Mouse (Mus musculus) lung, postnatal 0 days (tissue): Measurements from ENCODE around the gene Kcnn3. TPM values are rescaled to one million over a fixed set of nuclear protein-coding genes. Genes with fewer than 3 reads are reported as not detected.

ENCODE experiments used
- ATAC-seq: fragments of 200-750 bp; cut with Nextera tagmentation; 2 replicates; pipeline ENCODE4 v1.8.0; 2017; ENCODE audit warnings: moderate library complexity
- DNase-seq: peaks from one replicate; pipeline ENCODE4 v3.0.0-alpha.2; 2016; ENCODE audit warnings: low spot score
- H3K27ac ChIP-seq: fragments of 300-500 bp; sonication (generic); 2 replicates; pipeline ENCODE4 v1.5.1; 2014; ENCODE audit warnings: antibody characterized with exemption, mild to moderate bottlenecking, low read length, mixed read lengths
- H3K27me3 ChIP-seq: fragments of 300-500 bp; sonication (generic); replicated peaks from 2 replicates; pipeline ENCODE4 v1.6.1; 2014; ENCODE audit warnings: low read length, mixed read lengths; ENCODE audit not compliant: insufficient read depth
- H3K36me3 ChIP-seq: fragments of 300-500 bp; sonication (generic); 2 replicates; pipeline ENCODE4 v1.6.1; 2014; ENCODE audit warnings: low read length, mixed read lengths; ENCODE audit not compliant: insufficient read depth
- H3K4me1 ChIP-seq: fragments of 300-500 bp; sonication (generic); 2 replicates; pipeline ENCODE4 v1.6.1; 2014; ENCODE audit warnings: antibody characterized with exemption, low read depth, low read length, mixed read lengths; ENCODE audit not compliant: insufficient read depth
- H3K4me2 ChIP-seq: fragments of 300-500 bp; sonication (generic); replicated peaks from 2 replicates; pipeline ENCODE4 v1.6.1; 2014; ENCODE audit warnings: low read depth, mild to moderate bottlenecking, low read length, moderate library complexity, mixed read lengths
- H3K4me3 ChIP-seq: fragments of 300-500 bp; sonication (generic); 2 replicates; pipeline ENCODE4 v1.5.1; 2014; ENCODE audit warnings: low read depth, low read length
- H3K9ac ChIP-seq: fragments of 300-500 bp; sonication (generic); replicated peaks from 2 replicates; pipeline ENCODE4 v1.6.1; 2014; ENCODE audit warnings: low read depth, mild to moderate bottlenecking
- H3K9me3 ChIP-seq: fragments of 300-500 bp; sonication (generic); 2 replicates; pipeline ENCODE4 v1.6.1; 2016; ENCODE audit warnings: low read length, mixed read lengths
- CTCF ChIP-seq: IDR thresholded peaks from 2 replicates; pipeline ENCODE4 v1.5.1; 2016; ENCODE audit warnings: antibody characterized with exemption, mild to moderate bottlenecking
- EP300 ChIP-seq: IDR thresholded peaks from 2 replicates; pipeline ENCODE4 v1.6.1; 2016; ENCODE audit warnings: antibody characterized with exemption, mild to moderate bottlenecking, control low read depth
- WGBS: fragments of 180-500 bp; shearing (Covaris S2); extraction: QIAGEN DNeasy Blood & Tissue Kit; methylation state at CpG from one replicate; pipeline ENCODE4 v1.1.7; 2014; 5-methylcytosine and 5-hydroxymethylcytosine counted together
- polyA plus RNA-seq: library from polyadenylated mRNA; unstranded; fragments of >200 nt; fragmentation: Nextera tagmentation; extraction: Ambion mirVana; gene quantifications from 2 replicates; pipeline ENCODE4 v1.2.1, GENCODE M21; 2015

The Kcnn3 gene
- polyA plus RNA-seq, 1 experiment from 2014 or later: 1.0 TPM

GRCm38 (mm10) chr3:89522450-89523128 lies 2.6 kb downstream of the Kcnn3 start:
- no peak overlapping the region for H3K27ac ChIP-seq
- no peak overlapping the region for H3K4me3 ChIP-seq
- DNase-seq: peak; percentile 51
- H3K4me1 ChIP-seq: peaks cover 3% of the 10 kb centered on the region; the same call in 1 of the 2 replicates
- TF ChIP-seq EP300 (no peak), CTCF (no peak)
- H3K9me3 ChIP-seq: no peaks in the 10 kb centered on the region
- WGBS: 34% methylated on average over 6 of the region's 6 CpGs
- H3K4me2 ChIP-seq: no peak overlapping the region; the same call in 1 of the 2 replicates
- 0 out of 2 replicates have a peak, but pooled peaks have one; percentile 8 for ATAC-seq
- peaks cover 9% of the 10 kb centered on the region for H3K27me3 ChIP-seq
- no peaks in the 10 kb centered on the region for H3K36me3 ChIP-seq
- H3K9ac ChIP-seq: no peak overlapping the region

GRCm38 (mm10) chr3:89526298-89527090 lies 6.5 kb downstream of the Kcnn3 start:
- H3K4me1 ChIP-seq: no peaks in the 10 kb centered on the region
- TF ChIP-seq CTCF (no peak), EP300 (peak; percentile 59)
- DNase-seq: peak; percentile 83
- no peak overlapping the region for H3K4me3 ChIP-seq
- H3K4me2 ChIP-seq: no peak overlapping the region
- ATAC-seq: peak; percentile 91
- H3K9ac ChIP-seq: no peak overlapping the region
- no peaks in the 10 kb centered on the region for H3K9me3 ChIP-seq
- WGBS: 28% methylated on average over 17 of the region's 17 CpGs
- no peak overlapping the region for H3K27ac ChIP-seq
- no peaks in the 10 kb centered on the region for H3K36me3 ChIP-seq
- H3K27me3 ChIP-seq: peaks cover 8% of the 10 kb centered on the region

GRCm38 (mm10) chr3:89529796-89530195 lies 9.8 kb downstream of the Kcnn3 start:
- ATAC-seq (no peak), DNase-seq (no peak)
- no peak overlapping the region for H3K4me2 ChIP-seq
- TF ChIP-seq EP300: no peak
- TF ChIP-seq CTCF: peak; percentile 59
- no peaks in the 10 kb centered on the region for H3K4me1 ChIP-seq
- WGBS: 80% methylated on average over 3 of the region's 3 CpGs
- no peak overlapping the region for H3K4me3 ChIP-seq
- no peak overlapping the region for H3K27ac ChIP-seq
- no peaks in the 10 kb centered on the region for H3K36me3 ChIP-seq
- no peak overlapping the region for H3K9ac ChIP-seq
- H3K9me3 ChIP-seq: no peaks in the 10 kb centered on the region
- H3K27me3 ChIP-seq: 0 out of 2 replicates have a peak, but pooled peaks cover 3% of the 10 kb centered on the region

GRCm38 (mm10) chr3:89534566-89535097 lies 14.7 kb downstream of the Kcnn3 start:
- no peaks in the 10 kb centered on the region for H3K27me3 ChIP-seq
- H3K36me3 ChIP-seq: no peaks in the 10 kb centered on the region
- H3K4me1 ChIP-seq: no peaks in the 10 kb centered on the region
- no peak overlapping the region for H3K27ac ChIP-seq
- WGBS: 30% methylated on average over 6 of the region's 6 CpGs
- TF ChIP-seq CTCF: no peak
- no peak for TF ChIP-seq EP300
- H3K4me3 ChIP-seq: no peak overlapping the region
- H3K4me2 ChIP-seq: no peak overlapping the region
- H3K9me3 ChIP-seq: no peaks in the 10 kb centered on the region
- DNase-seq (peak; percentile 60), ATAC-seq (peak; percentile 32; the same call in 1 of the 2 replicates)
- no peak overlapping the region for H3K9ac ChIP-seq

- Histone ChIP-seq H3K4me1 (no peaks in the 10 kb centered on the region), H3K4me2 (no peak overlapping the region), H3K4me3 (no peak overlapping the region), H3K36me3 (no peaks in the 10 kb centered on the region), H3K27ac (no peak overlapping the region), H3K9ac (no peak overlapping the region), H3K27me3 (no peaks in the 10 kb centered on the region), H3K9me3 (no peaks in the 10 kb centered on the region)
- TF ChIP-seq EP300 (no peak), CTCF (no peak)
- 87% methylated on average over 2 of the region's 2 CpGs for WGBS
- DNase-seq: no peak
- no peak for ATAC-seq
Measured at GRCm38 (mm10) chr3:89535147-89535546, 15.2 kb downstream of the Kcnn3 start.

- Histone ChIP-seq H3K9ac (no peak overlapping the region), H3K27me3 (no peaks in the 10 kb centered on the region), H3K4me3 (no peak overlapping the region), H3K27ac (no peak overlapping the region), H3K4me2 (no peak overlapping the region), H3K4me1 (no peaks in the 10 kb centered on the region), H3K36me3 (no peaks in the 10 kb centered on the region), H3K9me3 (no peaks in the 10 kb centered on the region)
- ATAC-seq (no peak), DNase-seq (no peak)
- 77% methylated on average over 10 of the region's 10 CpGs for WGBS
- TF ChIP-seq EP300 (no peak), CTCF (no peak)
Measured at GRCm38 (mm10) chr3:89539036-89539739, 19.2 kb downstream of the Kcnn3 start.
